Mouse (Mus musculus) right cerebral cortex, adult 2 months (tissue): ENCODE measurements around the gene Klhl32.
"Not testable (repeated sequence)": the region's sequence is repeated elsewhere in the genome, so short reads cannot be mapped to it uniquely, and the experiment has no call there.

Experiments
- DNase-seq, 2 experiments: peaks; one replicate each; pipeline ENCODE4 v3.0.0; 2021 to 2022; ENCODE audit warnings: low spot score in 2 of 2

Gene Klhl32

GRCm38 (mm10) chr4:24796229-24796628 is 54.7 kb downstream of the Klhl32 start:
- DNase-seq, result no peak

DNA sequence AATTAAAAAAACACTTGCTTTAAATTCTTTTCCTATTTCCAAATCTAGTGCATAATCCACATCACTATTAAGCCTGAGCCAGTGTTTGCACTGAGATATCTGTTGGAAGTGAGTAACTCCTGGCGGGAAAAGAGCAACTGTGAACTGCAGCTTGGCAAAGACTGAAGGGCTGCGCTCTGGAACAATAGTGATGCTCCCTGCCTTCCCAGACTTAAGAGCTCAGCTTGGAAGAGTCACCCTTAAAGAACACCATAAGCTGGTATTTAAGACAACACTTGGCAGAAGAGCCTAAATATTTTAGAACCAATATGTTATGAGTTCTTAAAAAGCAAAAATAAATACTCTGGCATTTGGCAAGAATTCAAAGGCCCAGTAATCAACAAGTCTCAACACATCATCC is 55.7 kb downstream of the Klhl32 start:
- DNase-seq, result no peak

GRCm38 (mm10) chr4:24793726-24794345 is 57.1 kb downstream of the Klhl32 start:
- DNase-seq, result no peak

DNA sequence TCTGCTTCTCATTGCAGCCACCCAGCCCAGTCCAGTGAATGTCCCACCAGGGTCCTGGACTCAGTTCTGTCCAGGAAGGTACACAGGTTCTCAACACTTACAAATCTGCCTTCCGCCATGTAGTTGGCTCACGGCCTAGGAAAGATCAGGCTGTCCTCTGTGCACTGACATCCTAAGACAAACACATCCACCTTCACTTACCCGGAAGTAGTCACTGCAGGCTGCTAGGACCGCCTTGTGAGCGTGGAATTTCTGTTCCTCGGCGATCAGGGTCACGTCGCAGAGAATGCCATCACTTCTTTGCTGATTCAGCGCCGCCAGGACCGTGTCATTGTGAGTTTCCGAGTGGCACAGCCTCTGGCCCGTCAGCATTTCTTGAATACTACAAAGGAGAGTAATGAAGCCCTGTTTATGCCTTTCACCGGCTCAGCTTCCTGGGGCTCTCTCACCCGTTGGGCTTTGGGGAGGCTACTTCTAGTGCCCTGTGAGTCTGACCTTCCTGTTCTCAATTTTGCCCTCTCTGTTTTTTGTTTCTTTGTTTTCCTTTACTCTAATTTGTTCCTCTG is 58.4 kb downstream of the Klhl32 start:
- DNase-seq, result no peak

GRCm38 (mm10) chr4:24789331-24789730 is 61.6 kb downstream of the Klhl32 start:
- no peak for DNase-seq

DNA sequence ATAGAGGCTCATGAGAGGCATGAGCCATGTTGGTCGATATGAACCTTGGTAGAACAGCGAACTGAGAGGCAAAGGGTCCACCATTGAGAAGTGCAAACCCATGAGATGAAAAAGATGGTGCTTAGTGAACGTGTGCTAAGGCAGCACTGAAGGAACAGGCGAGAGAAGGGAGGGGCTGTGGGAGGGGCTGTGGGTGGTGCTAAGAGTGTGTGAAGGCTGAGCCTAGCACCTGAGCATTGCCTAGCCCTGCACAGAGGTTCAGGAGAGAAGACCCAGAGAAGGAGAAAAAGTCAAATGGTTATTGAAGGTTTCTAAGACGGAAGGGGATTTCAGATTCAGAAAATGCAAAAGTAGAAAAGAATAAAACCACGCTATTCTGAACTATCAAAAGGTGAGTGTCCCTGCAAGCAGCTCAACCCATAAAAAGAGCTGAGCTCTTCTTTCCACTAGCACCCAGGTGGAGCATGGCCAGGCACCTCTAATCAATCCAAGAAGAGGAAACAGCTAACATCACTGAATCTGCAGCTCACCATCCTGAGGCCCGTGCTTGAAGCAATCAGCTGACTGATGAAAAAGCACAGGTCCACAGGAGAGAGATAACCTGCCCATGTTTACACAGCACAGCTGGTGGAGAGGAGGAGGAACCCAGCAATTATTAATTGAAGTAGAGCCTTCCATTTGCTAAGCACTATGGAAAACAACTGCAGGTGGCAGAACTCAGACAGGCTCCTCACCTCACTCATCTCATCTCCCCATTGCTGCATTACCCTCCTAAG is 65.0 kb downstream of the Klhl32 start:
- no peak for DNase-seq

DNA sequence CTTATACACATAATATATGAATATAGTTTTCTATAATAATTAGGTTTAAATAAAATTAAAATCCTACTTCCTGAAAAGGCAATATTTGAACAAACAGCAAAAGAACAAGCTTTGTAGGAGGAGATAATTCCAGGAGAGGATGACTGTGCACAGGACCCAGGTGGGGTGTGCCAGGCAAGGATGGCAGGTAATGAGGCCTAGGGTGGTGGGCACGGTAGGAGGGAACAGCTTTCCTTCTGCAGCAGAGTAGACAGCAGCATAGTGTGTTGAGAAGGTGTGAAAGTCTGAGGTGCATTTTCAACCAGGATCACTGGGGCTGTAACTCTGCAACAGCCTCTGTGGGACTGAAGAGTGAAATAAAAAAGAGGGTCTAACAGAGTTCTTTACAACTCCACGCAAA is 85.0 kb downstream of the Klhl32 start:
- DNase-seq, result no peak

DNA sequence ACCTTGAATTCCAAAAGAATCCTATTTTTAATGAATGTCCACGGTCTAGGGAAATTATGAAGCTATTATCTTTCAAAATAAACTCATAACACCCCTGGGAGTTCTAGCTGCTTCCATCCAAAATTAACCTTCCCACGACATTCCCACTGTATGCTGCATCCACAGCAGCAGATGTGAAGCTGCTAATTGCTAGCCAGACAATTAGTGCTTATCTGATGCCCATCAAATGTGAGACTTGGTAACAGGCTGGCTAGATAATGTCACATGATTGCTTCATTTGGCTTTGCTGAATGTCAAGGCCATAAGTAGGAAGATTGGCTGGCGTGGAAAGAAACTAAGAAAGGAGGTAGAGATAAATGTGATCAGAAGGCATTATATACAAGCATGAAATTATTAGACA is 85.5 kb downstream of the Klhl32 start:
- DNase-seq, result no peak

DNA sequence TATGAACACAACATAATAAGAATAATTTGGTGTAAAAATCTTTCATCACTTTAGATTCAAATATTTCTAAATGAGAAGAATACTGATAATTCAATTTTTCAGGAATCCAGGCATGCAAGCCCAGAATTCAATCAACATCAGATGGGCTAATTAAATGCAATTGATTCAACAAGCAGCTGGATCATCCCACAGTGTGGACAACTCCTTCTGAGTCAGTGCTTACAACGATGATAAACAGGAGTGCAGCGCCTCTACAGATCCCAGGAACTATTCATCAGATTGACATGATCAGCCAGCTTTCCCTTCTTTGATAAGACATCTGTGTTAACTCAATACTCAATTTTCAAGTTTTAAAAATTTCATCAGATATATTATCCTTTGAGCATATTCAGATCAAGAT is 86.4 kb downstream of the Klhl32 start:
- no peak for DNase-seq

DNA sequence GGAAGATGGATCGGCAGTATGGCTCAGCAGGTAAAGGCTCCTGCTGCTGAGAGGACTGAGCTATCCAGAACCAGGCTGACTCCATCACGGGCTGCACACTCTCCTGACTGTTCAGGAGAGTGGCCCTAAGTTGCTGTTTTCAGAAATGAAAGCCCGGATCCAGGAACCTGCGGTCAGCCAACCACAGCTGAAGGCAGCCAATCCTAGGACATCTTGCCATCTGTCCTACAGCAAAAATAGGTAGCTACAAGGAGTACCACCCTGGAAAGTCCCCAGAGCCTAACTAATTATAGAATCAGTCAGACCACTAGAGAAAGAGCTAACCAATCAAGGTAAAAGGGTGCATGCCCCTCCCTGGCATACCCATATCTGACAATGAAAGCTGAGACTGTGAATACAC is 87.5 kb downstream of the Klhl32 start:
- DNase-seq, result no peak

DNA sequence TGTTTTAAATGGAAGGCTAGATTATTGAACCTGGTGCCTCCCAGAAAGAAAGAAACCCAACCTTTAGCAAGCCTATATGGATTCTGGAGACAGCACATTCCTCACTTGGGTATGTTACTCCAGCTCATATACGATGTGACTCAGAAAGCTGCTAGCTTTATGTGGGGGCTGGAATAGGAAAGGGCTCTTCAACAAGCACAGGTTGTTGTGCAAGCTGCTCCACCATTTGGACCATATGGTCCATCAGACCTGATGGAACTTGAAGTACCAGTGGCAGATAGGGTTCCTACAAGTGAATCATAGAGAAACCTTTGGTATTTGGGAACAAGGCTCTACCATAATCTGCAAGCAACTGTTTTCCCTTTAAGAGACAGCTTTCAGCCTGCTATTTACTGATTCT is 92.0 kb downstream of the Klhl32 start:
- DNase-seq, result peak; percentile 10 to 21

GRCm38 (mm10) chr4:24752517-24753208 is 98.3 kb downstream of the Klhl32 start:
- DNase-seq, result peak in 1 of 2 experiments; percentile 18

GRCm38 (mm10) chr4:24737080-24737479 is 113.8 kb downstream of the Klhl32 start:
- peak; percentile 62 to 70 for DNase-seq

GRCm38 (mm10) chr4:24720834-24721233 is 130.1 kb downstream of the Klhl32 start:
- peak; percentile 77 to 84 for DNase-seq

DNA sequence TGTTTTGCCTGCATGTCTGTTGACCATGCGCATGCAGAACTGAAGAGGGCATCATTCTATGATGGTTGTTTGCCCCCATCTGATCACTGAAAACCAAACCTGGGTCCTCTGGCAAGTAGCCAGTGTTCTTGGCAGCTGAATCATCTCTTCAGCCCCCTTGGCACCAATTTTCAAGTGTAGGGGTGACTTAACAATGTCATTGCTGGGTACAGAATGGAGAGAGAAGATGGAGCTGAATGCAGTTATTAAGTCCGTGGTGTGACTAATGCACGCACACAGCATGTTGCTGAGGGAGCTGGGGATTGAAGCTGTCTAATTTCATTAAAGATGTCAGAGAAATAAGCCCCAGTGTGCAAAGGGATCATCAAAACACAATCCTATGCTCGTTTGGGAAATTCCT is 135.4 kb downstream of the Klhl32 start:
- DNase-seq, result no peak

GRCm38 (mm10) chr4:24714367-24714766 is 136.6 kb downstream of the Klhl32 start:
- no peak for DNase-seq

DNA sequence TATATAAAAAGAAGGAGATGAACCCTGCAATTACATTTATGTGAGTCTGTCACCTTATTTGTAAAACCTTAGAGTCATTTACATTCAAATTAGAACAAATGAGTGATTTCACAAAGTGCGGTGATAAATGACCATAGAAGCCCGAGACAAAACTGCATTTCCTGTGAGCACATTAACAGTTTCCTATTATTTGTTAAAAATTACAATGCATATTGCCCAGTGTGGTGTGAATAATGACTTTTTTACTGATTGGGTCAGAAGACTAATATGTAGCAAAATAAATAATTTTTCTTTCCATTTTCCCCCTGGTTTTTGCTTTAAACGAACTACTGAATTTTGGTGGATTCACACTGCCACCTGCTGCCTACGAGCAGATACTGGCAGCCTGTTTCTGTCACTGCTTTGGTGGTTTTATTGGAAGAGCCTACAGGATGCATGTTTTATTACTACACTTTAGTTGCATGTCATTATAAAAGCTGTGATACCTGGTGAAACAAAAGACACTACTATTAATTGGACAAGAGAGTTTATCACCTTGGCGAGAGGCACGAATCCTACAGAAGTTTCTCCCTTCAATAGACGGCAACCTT is 152.3 kb downstream of the Klhl32 start:
- DNase-seq, result peak; percentile 35 to 42

GRCm38 (mm10) chr4:24680080-24680479 is 170.8 kb downstream of the Klhl32 start:
- DNase-seq, result no peak

GRCm38 (mm10) chr4:24670007-24670406 is 180.9 kb downstream of the Klhl32 start:
- DNase-seq, result peak; percentile 11 to 14

DNA sequence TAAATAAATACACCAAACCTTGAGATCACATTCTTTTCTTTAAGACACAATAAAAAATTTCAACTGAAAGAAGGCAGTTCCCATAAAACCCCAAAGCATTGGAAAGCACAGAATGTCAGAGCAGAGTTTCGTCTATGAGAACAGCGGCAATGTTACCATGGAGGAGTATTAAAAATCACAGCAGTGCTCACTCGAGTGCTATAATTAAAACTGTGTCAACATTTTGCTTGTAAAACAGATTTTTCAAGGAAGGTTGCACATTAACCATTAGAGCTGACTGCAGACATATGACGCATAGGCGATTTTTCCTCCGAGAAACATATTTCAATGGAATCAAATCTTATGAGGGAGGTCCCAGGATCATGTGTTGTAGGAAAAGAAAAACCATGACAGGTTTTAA is 191.7 kb downstream of the Klhl32 start:
- DNase-seq, result no peak

DNA sequence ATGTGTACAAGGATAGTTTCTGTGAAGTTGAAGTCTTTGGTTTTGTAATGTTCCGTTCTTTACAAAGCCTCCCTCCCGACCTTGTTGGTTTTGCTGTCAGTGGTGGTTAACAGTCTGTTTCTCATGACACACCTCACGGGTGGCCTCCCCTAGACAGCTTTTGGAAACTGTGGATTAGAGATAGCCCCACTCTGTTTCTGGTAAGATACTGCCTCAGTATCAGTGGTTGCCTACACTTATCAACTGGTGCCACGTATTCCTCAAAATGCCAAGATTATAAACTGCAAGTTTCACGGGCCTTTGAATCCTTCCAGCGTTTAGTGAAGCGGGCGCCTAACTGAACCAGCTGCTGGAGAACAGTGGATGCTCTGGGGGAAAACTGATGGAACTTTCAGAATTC is 206.2 kb downstream of the Klhl32 start:
- DNase-seq, result not testable (repeated sequence)

GRCm38 (mm10) chr4:24642306-24642705 is 208.6 kb downstream of the Klhl32 start:
- no peak for DNase-seq
